Mouse (Mus musculus) frontal cortex, postnatal 14 days (tissue): ENCODE measurements around the gene Agap1.

Source experiments
- DNase-seq, 2 experiments: peaks; one replicate each; pipeline ENCODE4 v3.0.0; 2022; ENCODE audit warnings: low spot score in 2 of 2

Gene Agap1

DNA sequence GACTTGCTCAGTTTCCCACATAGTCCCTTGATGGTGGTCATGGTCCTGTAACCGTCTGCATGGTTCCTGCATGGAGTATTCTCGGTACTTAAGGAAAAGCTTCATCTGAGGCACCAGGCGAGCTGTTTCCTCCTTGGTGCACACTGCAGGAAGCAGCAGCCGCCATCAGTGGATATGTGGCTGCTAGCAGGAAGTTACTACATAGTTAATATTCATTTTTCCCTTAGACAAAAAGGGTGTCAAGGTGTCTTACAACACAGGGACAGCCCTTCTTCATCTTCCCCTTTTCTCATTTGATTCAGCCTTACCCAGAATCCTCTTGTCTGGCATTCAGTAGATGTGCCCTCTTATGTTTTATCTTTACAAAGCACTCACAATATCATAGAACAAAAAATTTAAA is 206.2 kb downstream of the Agap1 start:
- no peak for DNase-seq

DNA sequence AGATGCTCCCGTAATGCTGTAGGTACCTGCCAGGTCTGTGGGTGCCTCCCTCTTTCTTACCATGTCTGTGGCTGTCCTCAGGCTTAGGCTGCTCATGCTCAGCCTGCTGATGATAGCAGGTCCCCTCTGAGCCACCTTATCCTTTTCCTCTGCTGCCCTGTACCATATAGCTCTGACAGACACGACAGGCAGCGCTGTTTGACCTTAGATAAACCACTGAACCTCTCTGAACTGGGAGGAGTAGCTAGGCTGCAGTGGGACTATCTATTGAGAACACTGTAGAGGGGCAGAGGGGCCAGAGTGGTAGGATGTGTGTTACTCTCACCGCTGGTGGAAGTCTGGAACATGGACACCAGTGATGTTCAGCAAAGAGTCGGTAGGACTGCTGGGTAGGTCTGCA is 211.5 kb downstream of the Agap1 start:
- no peak for DNase-seq

DNA sequence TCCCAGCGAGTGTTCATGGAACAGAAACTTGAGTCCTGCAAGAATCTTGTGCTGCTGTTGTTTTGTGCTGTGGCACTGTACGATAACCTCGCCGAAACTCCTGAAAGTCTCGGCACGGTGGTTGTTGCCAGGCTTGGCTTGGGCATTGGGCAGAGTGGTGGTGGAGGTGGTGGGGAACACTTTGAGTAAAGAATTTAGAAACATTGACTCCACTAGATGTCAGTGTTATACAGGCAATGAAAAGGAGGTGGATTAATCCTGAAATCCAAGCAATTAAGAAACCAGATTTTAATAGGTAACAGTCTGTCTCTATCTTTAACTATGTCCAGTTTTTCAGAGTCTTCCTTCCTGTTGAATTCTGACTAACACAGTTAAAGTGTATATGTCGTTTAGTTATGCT is 212.8 kb downstream of the Agap1 start:
- DNase-seq: no peak

DNA sequence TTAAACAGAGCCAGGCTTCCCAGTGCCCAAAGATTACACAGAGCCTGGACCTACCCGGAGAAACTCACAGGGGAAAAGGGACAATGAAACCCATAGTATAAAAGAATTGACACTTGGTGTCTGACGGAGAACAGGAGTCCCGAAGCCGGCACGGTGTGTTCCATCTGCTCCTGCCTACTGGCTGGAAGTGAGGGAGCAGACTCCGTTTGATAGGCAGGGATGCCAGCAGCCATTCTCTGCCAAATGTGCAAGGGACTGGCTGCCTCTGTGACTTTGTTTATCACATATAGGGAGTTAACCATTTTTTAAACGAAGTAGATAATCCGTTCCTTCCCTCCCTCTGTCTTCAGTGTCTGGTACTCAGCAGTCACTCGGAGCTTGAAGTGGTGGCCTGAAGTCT is 214.0 kb downstream of the Agap1 start:
- DNase-seq: no peak

DNA sequence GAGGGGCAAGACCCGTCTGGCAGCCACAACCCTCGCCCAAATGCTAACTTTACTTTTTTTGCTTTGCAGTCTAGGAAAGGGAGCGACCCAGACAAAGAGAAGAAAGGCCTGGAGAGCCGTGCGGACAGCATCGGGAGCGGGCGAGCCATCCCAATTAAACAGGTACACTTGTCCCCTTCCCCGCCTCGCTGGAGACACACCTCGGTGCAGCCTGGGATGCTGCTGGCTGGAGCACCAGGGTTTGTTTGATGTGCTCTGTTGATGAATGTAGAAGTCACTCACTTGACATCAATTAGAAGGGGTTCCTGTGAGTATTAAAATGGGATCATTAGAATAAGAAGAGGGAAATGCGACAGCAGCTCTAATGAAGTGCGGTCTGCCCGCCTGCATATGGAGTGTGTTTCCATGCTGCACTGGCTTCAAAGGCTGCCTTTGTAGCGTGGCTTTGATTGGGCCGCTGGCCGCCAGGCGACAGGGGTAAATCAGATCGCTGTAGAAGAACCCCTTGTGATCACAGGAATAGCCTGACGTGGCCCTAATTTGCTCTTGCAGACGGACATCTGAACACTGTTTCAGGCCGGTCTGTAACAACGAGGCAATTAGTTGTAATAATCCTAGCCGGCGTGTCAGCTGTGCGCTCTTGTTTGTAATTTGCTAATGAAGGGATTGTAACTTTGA is 216.6 kb downstream of the Agap1 start:
- DNase-seq: peak in 1 of 2 experiments; percentile 18

DNA sequence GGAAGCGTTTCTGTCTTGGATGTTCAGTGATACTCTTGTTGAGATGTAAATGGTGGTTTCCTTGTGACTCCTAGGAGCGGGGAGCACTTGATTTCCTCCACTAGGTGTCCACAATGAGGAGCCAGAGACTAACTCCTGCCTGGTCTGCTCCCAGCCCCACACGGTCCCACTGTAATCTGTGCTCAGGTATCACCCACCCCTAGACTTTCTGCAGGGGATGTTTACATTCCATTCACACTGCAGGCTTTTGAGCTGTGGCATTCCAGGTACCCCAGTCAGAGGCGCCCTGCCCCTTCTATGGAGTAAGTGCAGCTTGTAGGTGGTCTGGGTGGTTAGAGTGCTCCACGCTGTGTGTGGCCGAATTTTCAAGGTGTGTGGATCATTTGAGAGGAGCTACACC is 218.5 kb downstream of the Agap1 start:
- DNase-seq: no peak

DNA sequence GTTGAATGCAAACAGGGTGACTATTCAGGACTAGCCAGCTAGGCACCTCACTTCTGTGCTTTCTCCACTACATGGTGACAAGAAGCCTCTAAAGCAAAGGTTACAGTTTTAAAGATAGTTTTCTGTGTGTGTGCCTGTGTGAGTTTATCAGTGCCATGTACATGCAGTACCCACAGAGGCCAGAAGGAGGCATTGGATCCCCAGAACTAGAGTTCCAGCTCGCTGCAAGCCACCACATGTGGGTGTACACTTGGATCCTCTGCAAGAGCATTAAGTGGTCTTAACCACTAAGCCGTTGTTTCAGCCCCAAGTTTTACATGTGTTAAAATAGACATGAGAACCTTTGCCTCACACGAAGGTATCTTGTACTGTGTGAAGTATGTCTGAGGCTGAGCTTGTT is 219.1 kb downstream of the Agap1 start:
- DNase-seq: no peak

DNA sequence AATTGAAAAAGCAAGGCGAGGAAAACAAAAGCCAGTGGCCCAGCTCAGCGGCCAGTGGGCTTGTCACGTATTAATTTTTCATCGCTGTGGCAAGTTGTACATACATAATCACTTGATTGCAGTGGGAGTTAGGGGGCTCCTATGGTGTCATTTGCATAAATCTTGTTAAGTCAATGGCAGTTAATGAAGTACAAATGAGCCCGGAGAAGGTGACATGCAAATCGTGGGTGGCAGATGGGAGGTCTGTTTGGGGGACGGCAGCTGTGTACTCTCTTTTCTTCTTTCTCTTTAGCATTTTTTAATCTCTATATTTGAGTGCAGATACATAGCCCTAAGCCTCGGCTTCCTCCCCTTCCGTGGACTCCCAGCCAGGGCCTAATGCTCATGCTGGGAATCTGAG is 220.1 kb downstream of the Agap1 start:
- no peak for DNase-seq

DNA sequence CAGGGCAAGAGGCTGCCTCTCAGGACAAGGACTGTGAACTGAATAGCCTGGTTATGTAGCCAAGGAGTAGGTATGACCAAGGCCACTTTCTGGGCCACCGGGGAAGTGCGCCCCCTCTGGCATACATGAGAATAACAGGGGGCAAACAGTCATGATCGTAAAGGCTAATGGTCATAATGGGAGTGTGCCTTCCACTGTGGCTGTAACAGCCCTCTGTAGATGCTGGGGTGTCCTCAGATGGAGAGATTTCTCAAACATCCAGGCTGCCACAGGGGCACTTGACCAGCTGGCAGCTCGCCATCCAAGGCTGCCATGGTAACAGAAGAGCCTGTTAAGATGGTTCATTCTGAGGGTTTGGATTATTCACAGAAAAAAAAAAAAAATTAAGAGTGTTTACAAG is 221.8 kb downstream of the Agap1 start:
- DNase-seq: peak in 1 of 2 experiments; percentile 29

DNA sequence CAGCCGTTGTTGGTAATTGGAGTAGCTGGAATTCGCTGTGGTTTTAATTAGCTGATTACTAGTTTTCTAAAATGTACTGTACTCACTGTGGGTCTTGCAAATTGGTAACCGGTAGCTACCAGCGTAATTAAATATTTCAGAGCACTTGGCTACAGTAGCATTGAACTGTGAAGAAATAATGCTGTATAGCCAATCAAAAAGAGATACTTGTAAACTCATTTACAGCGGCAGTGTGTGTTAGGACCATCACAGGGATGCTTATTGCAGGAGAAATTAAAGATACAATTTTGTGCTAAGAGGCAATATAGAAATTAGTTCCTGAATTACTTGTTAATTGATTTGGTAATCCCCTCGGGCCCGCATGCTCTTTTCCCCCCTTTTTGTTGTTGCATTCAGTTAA is 226.1 kb downstream of the Agap1 start:
- DNase-seq: no peak

DNA sequence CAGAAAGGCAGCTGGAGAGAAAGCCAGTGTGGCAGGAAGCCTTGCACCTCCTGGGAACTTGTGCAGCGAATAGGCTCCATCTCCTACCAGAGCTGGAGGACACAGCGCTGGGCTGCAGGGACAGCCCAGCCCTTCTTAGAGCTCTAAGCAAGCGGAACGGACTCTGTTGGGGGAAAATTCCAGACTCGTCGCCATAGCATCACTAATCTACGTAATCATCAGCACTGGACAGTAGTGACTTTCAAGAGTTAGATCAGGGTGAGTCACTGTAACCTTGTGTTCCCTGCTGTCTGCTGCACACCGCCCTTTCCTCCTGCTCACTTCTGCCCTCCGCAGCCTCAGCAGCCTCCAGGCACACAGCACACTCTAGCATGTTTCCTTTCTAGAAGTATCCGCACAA is 234.3 kb downstream of the Agap1 start:
- no peak for DNase-seq

DNA sequence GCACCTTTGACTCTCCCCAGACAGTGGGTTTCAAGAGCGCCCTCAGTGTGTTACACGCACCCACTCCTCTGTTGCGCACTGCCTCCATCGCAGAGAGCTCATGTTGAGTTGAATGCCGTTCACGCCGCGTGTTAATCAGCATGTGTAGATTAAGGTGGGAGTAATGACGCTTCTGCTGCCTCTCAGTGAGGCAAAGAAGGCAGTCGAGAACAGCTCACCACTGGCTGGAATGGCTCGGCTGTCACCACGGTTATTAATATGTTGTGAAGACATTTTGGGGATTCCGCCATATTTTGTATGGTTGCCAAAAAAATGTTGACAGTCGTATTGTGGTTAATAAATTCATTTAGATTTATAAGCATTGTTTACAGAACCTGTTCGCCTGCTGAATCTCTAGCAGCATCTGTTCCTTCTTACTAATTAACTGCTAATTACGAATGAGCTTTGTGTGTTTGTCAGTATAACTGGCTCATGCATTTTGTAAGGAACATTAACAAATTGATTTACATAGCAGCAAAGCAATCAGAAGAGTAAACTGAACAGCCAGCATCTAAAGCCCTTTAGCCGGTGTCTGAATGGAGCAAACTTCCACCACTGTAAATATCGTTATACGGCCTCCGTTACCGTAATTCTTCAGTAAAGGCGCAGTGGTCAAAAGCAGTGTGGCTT is 235.1 kb downstream of the Agap1 start:
- DNase-seq: no peak

DNA sequence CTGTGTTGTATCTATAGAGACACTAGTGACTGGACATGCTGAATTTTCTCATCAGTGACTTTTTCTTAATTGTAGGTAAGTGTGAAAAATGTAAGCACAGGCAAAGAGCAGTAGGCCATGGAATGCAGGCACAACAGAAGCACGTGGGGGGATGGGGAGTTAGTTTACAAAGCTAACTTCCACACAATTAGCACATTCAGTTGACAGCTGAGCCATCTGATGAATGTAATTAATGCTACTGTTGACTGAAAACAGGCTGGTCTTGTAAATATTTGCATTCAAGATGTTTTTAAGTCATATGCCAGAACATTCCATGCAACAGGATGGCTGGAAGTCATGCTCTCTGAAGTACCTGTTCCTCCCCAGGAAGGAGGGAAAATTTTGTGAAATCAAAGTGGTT is 236.5 kb downstream of the Agap1 start:
- DNase-seq: no peak

DNA sequence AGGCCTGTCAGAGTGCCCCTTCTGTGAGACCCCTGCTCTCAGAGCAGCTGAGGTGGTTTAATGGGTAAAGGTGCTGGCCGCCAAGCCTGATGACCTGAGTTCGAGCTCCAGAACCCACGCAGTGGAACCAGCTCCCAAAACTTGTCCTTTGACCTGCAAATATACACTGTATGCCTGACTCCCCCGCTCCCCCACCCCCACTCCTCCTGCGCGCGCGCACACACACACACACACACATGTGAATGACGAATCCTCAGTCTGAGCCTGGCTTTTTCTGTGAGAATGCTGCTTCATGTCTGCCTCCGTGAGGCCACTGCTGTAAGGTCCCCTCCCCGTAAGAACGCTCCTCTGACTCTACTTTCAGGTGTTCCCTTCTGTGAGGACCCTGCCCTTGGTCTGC is 237.8 kb downstream of the Agap1 start:
- DNase-seq: no peak

DNA sequence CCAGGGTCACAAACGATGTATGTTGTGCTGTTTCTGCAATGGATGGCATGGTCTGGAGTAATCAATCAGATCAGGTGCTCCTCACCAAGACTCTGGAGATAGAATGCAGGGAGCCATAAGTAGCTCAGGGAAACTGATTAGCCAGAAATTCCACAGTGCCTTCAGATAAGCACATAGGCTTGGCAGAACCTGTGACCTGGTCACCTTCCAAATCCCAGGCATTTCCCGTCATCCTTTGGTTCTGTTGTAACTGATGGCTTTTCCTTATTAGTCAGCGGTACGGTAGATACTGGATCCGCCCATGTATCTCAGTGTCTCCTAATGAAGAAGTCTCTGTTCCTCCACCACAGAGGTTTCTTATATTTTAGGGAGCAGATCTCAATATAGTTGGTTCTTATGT is 240.3 kb downstream of the Agap1 start:
- DNase-seq: no peak

DNA sequence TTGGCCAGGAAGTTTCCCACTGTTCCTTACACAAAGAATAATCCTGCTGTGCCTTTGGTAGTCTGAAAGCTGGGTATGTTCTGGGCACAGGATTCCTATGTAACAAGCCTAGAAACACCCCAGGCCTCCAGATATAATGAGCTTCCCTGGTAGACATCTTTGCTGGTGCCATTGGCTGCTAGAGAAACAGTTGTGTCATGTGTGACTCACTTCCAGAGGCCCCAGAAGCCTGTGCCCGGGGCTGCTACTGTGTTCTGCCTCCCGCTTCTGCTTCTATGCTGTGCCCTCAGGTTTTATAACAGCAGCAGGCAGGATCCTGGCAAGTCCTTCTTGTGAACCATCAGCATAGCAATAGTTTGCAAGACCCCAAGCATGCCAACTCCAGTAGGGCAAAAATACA is 242.6 kb downstream of the Agap1 start:
- DNase-seq: no peak

DNA sequence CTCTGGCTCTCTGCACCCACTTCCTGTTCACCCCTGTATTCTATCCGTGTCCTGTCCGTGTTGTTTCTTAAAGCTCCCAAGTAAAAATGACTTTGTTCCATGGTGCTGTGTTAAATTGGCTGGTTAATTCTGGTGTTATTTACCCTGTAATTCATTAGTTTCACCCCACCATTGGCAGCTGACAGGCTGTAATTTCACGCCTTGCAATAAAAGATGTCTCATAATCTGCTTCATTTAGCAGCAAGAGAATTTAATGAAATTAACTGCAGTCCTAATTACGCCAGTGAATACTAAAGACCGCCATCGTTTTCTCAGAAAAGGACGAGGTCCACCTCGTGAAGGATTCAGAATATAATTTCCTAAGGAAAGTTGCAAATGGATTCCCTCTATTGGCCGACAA is 245.6 kb downstream of the Agap1 start:
- DNase-seq: no peak

DNA sequence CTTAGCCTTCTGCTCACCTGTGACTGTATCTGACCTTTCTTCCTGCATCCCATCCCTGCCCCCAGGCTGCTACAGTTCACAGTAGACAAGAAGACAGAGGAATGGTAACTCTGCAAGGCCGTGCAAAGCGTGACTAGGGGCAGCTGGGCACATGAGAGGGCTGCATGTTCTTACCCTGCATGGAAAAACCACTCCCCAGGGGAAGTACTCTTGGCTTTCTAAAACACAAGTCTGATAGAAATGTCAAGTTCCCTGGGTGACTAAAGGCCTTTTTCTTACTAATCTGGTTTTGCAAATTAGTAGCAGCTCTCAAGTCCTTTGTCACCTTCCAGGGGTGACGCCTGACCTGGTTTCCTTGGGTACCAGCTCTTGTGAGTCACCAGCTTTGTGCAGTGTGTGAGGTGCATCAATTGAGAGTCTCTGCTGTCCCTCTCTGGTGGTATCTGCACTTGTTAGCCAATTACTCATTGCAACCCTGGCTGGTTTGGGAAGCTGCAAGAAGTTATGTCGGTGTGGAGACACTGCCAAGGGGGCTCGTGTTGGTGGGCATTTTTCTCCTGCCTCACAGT is 246.6 kb downstream of the Agap1 start:
- DNase-seq: no peak

DNA sequence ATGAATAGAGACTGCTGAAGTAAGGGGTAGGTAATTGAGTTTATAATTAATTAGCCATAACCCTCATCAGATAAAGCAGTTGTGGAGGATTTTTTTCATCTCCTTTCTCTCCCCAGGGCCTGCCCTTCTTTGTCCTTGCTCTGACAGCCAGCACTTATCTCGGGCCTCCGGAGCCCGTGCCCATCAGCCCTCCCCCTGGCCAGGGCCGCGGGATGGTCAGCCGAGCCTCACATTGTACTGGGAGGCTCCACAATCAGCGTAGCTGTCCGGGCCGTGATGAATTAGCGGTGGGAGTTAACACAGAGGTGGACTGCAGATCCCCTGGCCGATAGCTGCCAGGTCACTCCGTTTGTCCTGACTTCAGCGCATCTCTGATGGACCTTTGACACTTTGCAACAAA is 248.7 kb downstream of the Agap1 start:
- DNase-seq: no peak

DNA sequence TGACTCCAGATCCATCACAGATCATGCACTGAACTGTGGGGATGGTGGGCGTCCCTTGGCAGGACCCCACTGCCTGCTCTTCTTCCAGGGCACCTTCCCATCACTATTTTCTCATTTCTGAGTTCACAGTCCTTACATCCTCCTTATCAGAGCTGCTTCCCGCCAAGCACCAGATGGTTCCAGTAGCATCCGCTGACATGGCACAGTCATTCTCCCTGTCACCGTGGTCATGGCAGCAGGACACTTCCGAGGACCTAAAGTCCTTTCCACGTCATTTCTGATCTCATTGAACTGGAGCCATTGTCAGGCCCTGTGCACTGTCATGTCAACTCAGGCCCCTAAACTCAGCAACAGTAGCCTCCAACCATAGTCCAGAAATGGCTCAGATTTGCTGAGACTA is 251.1 kb downstream of the Agap1 start:
- DNase-seq: no peak

DNA sequence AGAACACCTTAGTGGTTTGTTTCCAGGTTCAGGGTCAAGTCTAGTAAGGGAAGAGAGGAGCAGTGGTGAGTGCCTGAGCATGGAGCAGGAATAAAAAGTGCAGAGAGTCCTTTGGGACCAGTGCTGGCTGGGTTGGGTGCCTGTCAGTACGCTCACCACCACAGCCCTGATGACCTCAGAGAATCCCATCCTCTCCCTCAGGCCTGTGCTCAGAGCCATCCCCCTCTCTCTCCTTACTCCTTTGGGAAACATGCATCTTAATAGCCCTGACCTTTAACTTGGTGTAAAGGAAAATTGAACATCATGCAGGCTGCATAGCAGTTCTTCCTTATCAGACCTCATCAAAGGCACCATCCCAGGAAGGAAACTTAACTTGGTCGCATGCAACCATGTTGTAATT is 252.3 kb downstream of the Agap1 start:
- DNase-seq: no peak

DNA sequence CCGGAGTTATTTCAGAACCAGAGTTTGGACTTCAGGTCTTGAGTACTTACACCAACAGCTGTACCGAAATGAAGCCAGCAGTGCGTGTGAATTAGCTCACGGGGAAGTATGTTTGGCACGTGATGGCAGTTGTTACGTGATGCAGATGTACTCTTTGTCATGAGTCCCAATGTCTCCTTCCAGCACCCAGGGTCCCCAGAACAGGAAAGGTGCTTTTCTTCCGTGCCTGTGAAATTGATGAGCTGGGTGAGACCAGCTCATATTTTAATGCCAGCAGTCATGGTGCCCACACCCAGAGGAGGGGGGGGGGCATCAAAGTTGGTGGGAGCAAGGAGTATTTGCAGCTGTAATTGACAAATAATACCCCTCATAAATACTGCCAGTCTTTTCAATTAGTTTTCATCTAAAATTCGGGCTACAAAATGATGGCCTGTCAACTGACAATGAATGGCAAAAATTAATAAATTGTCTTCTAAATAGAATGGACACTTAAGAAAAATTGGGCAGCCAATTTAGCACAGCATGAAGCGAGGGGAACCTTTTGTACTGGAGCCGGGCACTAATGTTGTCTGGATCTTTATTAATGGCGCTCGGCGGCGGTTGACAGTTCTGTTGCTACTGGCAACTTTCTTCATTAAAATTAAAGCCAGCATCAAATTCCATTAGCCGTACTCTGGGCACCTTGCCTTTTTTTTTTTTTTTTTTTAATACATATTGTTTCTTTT is 253.3 kb downstream of the Agap1 start:
- DNase-seq: no peak

DNA sequence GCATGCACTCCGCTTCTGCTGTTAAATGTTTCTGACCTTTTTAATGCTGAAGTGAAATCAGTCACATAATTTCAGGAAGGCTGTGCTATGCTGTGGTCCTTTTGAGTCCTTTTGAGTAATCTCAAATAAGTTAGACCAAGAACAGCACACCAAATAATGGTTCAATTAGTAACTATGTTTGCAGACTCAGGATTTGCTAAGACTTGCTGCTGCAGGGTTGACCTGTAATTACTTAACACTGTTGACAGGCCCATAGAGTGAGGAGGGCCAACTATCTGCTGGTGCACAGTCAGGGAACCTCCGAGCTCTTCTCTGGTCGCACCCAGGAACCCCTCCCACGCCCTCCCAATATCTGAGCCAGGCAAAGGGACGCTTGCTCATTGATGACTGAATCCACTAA is 255.2 kb downstream of the Agap1 start:
- no peak for DNase-seq
